Mouse (Mus musculus): ENCODE measurements around the gene Pdp2. TPM values are rescaled to one million over a fixed set of nuclear protein-coding genes. Genes with fewer than 3 reads are reported as not detected.

The Pdp2 gene
- total and polyA plus RNA-seq, 2 experiments from 2014 or later = 16.0 to 18.0 TPM

GRCm38 (mm10) chr8:104560731-104561130 is 30.5 kb upstream of the Pdp2 start:
- no peak for TF ChIP-seq CTCF (IDR thresholded peaks at IDR 0.05)

GRCm38 (mm10) chr8:104564633-104565456 is 26.4 kb upstream of the Pdp2 start:
- Histone ChIP-seq H3K4me3 (ENCODE audit: low read depth, low read length) (no peak overlapping the region), H3K9ac (replicated peaks; ENCODE audit: low read length, poor library complexity, severe bottlenecking) (no peak overlapping the region), H3K4me1 (ENCODE audit: insufficient read depth, low read length) (no peaks in the 10 kb centered on the region), H3K4me2 (ENCODE audit: low read depth, low read length, poor library complexity, severe bottlenecking) (peak overlapping the region; percentile 22), H3K27ac (ENCODE audit: low read depth, low read length) (no peak overlapping the region), H3K9me3 (ENCODE audit: low read length) (no peaks in the 10 kb centered on the region), H3K27me3 (ENCODE audit: insufficient read depth, low read length) (no peaks in the 10 kb centered on the region), H3K36me3 (ENCODE audit: insufficient read depth, low read length) (no peaks in the 10 kb centered on the region)
- WGBS = 15% methylated on average over 22 of the region's 22 CpGs
- ATAC-seq (ENCODE audit: low FRiP score) (peak; percentile 86), DNase-seq (ENCODE audit: low spot score) (peak; percentile 96)
- TF ChIP-seq CTCF (IDR thresholded peaks at IDR 0.05) = peak; percentile 87

More at GRCm38 (mm10) chr8:104560731-104561130, 30.5 kb upstream of the Pdp2 start:
- ATAC-seq (ENCODE audit: low FRiP score) (no peak), DNase-seq (ENCODE audit: low spot score) (no peak)
- Histone ChIP-seq H3K4me1 (ENCODE audit: insufficient read depth, low read length) (no peaks in the 10 kb centered on the region), H3K9ac (replicated peaks; ENCODE audit: low read length, poor library complexity, severe bottlenecking) (no peak overlapping the region), H3K27me3 (ENCODE audit: insufficient read depth, low read length) (no peaks in the 10 kb centered on the region), H3K4me3 (ENCODE audit: low read depth, low read length) (no peak overlapping the region), H3K27ac (ENCODE audit: low read depth, low read length) (no peak overlapping the region), H3K4me2 (ENCODE audit: low read depth, low read length, poor library complexity, severe bottlenecking) (no peak overlapping the region), H3K36me3 (ENCODE audit: insufficient read depth, low read length) (no peaks in the 10 kb centered on the region), H3K9me3 (ENCODE audit: low read length) (no peaks in the 10 kb centered on the region)

GRCm38 (mm10) chr8:104565457-104565798 is 25.8 kb upstream of the Pdp2 start:
- Histone ChIP-seq H3K36me3 (ENCODE audit: insufficient read depth, low read length) (no peaks in the 10 kb centered on the region), H3K9me3 (ENCODE audit: low read length) (no peaks in the 10 kb centered on the region), H3K27me3 (ENCODE audit: insufficient read depth, low read length) (no peaks in the 10 kb centered on the region), H3K4me2 (ENCODE audit: low read depth, low read length, poor library complexity, severe bottlenecking) (no peak overlapping the region), H3K4me1 (ENCODE audit: insufficient read depth, low read length) (no peaks in the 10 kb centered on the region), H3K9ac (replicated peaks; ENCODE audit: low read length, poor library complexity, severe bottlenecking) (no peak overlapping the region), H3K27ac (ENCODE audit: low read depth, low read length) (no peak overlapping the region), H3K4me3 (ENCODE audit: low read depth, low read length) (no peak overlapping the region)
- DNase-seq (ENCODE audit: low spot score) (no peak), ATAC-seq (ENCODE audit: low FRiP score) (0 out of 2 replicates have a peak, but pooled peaks have one; percentile 6)
- no peak for TF ChIP-seq CTCF (IDR thresholded peaks at IDR 0.05)
- WGBS = 94% methylated on average over 5 of the region's 5 CpGs

GRCm38 (mm10) chr8:104569559-104569958 is 21.7 kb upstream of the Pdp2 start:
- Histone ChIP-seq H3K36me3 (ENCODE audit: insufficient read depth, low read length) (no peaks in the 10 kb centered on the region), H3K9ac (replicated peaks; ENCODE audit: low read length, poor library complexity, severe bottlenecking) (no peak overlapping the region), H3K4me3 (ENCODE audit: low read depth, low read length) (no peak overlapping the region), H3K4me2 (ENCODE audit: low read depth, low read length, poor library complexity, severe bottlenecking) (no peak overlapping the region), H3K27ac (ENCODE audit: low read depth, low read length) (no peak overlapping the region), H3K9me3 (ENCODE audit: low read length) (no peaks in the 10 kb centered on the region), H3K4me1 (ENCODE audit: insufficient read depth, low read length) (no peaks in the 10 kb centered on the region), H3K27me3 (ENCODE audit: insufficient read depth, low read length) (no peaks in the 10 kb centered on the region)
- WGBS = 76% methylated on average over 1 of the region's 1 CpGs
- ATAC-seq (ENCODE audit: low FRiP score) (no peak), DNase-seq (ENCODE audit: low spot score) (peak; percentile 18)
- TF ChIP-seq CTCF (IDR thresholded peaks at IDR 0.05) = peak; percentile 65

GRCm38 (mm10) chr8:104570436-104571343 is 20.6 kb upstream of the Pdp2 start:
- peak; percentile 44; the same call in 1 of the 2 replicates for ATAC-seq (ENCODE audit: low FRiP score)
- 6% methylated on average over 26 of the region's 26 CpGs for WGBS
- TF ChIP-seq CTCF (IDR thresholded peaks at IDR 0.05) = peak; percentile 72
- Histone ChIP-seq H3K36me3 (ENCODE audit: insufficient read depth, low read length) (no peaks in the 10 kb centered on the region), H3K9ac (replicated peaks; ENCODE audit: low read length, poor library complexity, severe bottlenecking) (no peak overlapping the region), H3K27me3 (ENCODE audit: insufficient read depth, low read length) (no peaks in the 10 kb centered on the region), H3K4me3 (ENCODE audit: low read depth, low read length) (peak overlapping the region; percentile 33), H3K4me2 (ENCODE audit: low read depth, low read length, poor library complexity, severe bottlenecking) (peak overlapping the region; percentile 61), H3K27ac (ENCODE audit: low read depth, low read length) (no peak overlapping the region), H3K4me1 (ENCODE audit: insufficient read depth, low read length) (no peaks in the 10 kb centered on the region), H3K9me3 (ENCODE audit: low read length) (no peaks in the 10 kb centered on the region)
- peak; percentile 89 for DNase-seq (ENCODE audit: low spot score)

Data from midbrain, postnatal 0 days (tissue).